Mouse (Mus musculus): ENCODE measurements at regions not wholly inside any gene's neighbourhood (a gene's known extent, or its start where the extent isn't known, plus 50 kb on each side); places are given as distances from the start of the nearest gene placed in this dataset.

DNA sequence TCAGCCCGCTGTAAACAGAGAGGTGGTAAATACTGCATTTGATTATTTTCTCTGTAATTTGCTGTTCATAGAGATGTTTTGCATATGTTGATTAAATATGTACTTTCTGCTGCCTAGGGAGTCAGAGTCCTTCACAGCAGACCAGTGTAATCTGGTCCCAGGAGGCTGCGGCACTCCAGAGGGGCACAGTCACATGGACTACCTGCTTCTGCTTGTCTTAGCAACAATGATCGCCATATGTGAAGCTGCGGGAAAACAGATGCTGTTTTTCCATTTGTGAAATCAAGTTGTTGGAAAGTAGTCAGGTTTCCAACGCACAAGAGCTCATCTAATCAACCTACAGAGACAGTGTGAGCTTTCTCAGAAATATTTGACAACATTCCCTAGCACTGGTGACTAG lies 490.6 kb downstream of the Cypt12 start:
- TF ChIP-seq POLR2A (IDR thresholded peaks at IDR 0.05; ENCODE audit: control insufficient read depth, low read depth, low read length) (no peak), CTCF (IDR thresholded peaks at IDR 0.05; ENCODE audit: control insufficient read depth, insufficient read depth, insufficient replicate concordance, low read depth, low read length) (no peak)

Data from testis, adult 2 months (tissue).